Mouse (Mus musculus): Measurements from ENCODE around the gene Plek2. TPM values are rescaled to one million over a fixed set of nuclear protein-coding genes. Genes with fewer than 3 reads are reported as not detected.
A peak's percentile ranks its signal among the peaks of the same experiment; 100 is the strongest.

Plek2 gene
- polyA plus RNA-seq, 1 experiment from 2014 or later, result 3.6 TPM

GRCm38 (mm10) chr12:78861496-78862253 is 45.1 kb downstream of the Plek2 start, which contains the start of the genes Atp6v1d and Eif2s1:
Gene Atp6v1d (minus strand): TSS chr12:78861638.
Gene Eif2s1 (plus strand): TSS chr12:78861819.
- ATAC-seq (ENCODE audit: low FRiP score, low TSS enrichment), result peak; percentile 100
- under 1% methylated on average over 55 of the region's 55 CpGs for WGBS
- H3K27ac ChIP-seq (ENCODE audit: low read depth, low read length), result peak within 1 kb of the TSS; percentile 93

GRCm38 (mm10) chr12:78860921-78861495 is 45.8 kb downstream of the Plek2 start:
- Histone ChIP-seq H3K27ac (ENCODE audit: low read depth, low read length) (peak overlapping the region; percentile 62; the same call in 1 of the 2 replicates), H3K4me3 (ENCODE audit: low read length) (peak overlapping the region; percentile 90), H3K36me3 (ENCODE audit: control insufficient read depth, insufficient read depth, low read length) (peaks cover 8% of the 10 kb centered on the region; the same call in 1 of the 2 replicates), H3K27me3 (ENCODE audit: control insufficient read depth, insufficient read depth, low read length) (no peaks in the 10 kb centered on the region), H3K4me1 (ENCODE audit: control insufficient read depth, insufficient read depth, low read length) (peaks cover 11% of the 10 kb centered on the region), H3K9me3 (ENCODE audit: control insufficient read depth, low read length) (no peaks in the 10 kb centered on the region), H3K9ac (ENCODE audit: low read depth, low read length) (peak overlapping the region; percentile 81), H3K4me2 (replicated peaks; ENCODE audit: low read depth, low read length) (peak overlapping the region; percentile 89)
- ATAC-seq (ENCODE audit: low FRiP score, low TSS enrichment), result peak; percentile 3; the same call in 1 of the 2 replicates
- 1% methylated on average over 30 of the region's 30 CpGs for WGBS

More at GRCm38 (mm10) chr12:78861496-78862253, 45.1 kb downstream of the Plek2 start, which contains the start of the genes Atp6v1d and Eif2s1:
- Histone ChIP-seq H3K36me3 (ENCODE audit: control insufficient read depth, insufficient read depth, low read length) (peaks cover 3% of the 10 kb centered on the region; the same call in 1 of the 2 replicates), H3K4me2 (replicated peaks; ENCODE audit: low read depth, low read length) (peak within 1 kb of the TSS; percentile 89), H3K9me3 (ENCODE audit: control insufficient read depth, low read length) (no peaks in the 10 kb centered on the region), H3K9ac (ENCODE audit: low read depth, low read length) (peak within 1 kb of the TSS; percentile 92), H3K4me1 (ENCODE audit: control insufficient read depth, insufficient read depth, low read length) (peaks cover 11% of the 10 kb centered on the region), H3K27me3 (ENCODE audit: control insufficient read depth, insufficient read depth, low read length) (no peaks in the 10 kb centered on the region), H3K4me3 (ENCODE audit: low read length) (peak within 1 kb of the TSS; percentile 90)

GRCm38 (mm10) chr12:78848246-78848645 is 58.5 kb downstream of the Plek2 start:
- Histone ChIP-seq H3K9me3 (ENCODE audit: control insufficient read depth, low read length) (no peaks in the 10 kb centered on the region), H3K27ac (ENCODE audit: low read depth, low read length) (no peak overlapping the region), H3K36me3 (ENCODE audit: control insufficient read depth, insufficient read depth, low read length) (peaks cover 28% of the 10 kb centered on the region), H3K27me3 (ENCODE audit: control insufficient read depth, insufficient read depth, low read length) (no peaks in the 10 kb centered on the region), H3K4me2 (replicated peaks; ENCODE audit: low read depth, low read length) (no peak overlapping the region), H3K4me3 (ENCODE audit: low read length) (no peak overlapping the region), H3K4me1 (ENCODE audit: control insufficient read depth, insufficient read depth, low read length) (no peaks in the 10 kb centered on the region), H3K9ac (ENCODE audit: low read depth, low read length) (no peak overlapping the region)
- no peak for ATAC-seq (ENCODE audit: low FRiP score, low TSS enrichment)
- 88% methylated on average over 4 of the region's 4 CpGs for WGBS

- Histone ChIP-seq H3K9ac (ENCODE audit: low read depth, low read length) (no peak overlapping the region), H3K4me3 (ENCODE audit: low read length) (no peak overlapping the region), H3K4me2 (replicated peaks; ENCODE audit: low read depth, low read length) (no peak overlapping the region), H3K27me3 (ENCODE audit: control insufficient read depth, insufficient read depth, low read length) (no peaks in the 10 kb centered on the region), H3K9me3 (ENCODE audit: control insufficient read depth, low read length) (no peaks in the 10 kb centered on the region), H3K27ac (ENCODE audit: low read depth, low read length) (no peak overlapping the region), H3K36me3 (ENCODE audit: control insufficient read depth, insufficient read depth, low read length) (peaks cover 54% of the 10 kb centered on the region), H3K4me1 (ENCODE audit: control insufficient read depth, insufficient read depth, low read length) (no peaks in the 10 kb centered on the region)
- 97% methylated on average over 1 of the region's 1 CpGs for WGBS
- no peak for ATAC-seq (ENCODE audit: low FRiP score, low TSS enrichment)
Measured at GRCm38 (mm10) chr12:78842429-78842828, 64.3 kb downstream of the Plek2 start.

- Histone ChIP-seq H3K27ac (ENCODE audit: low read depth, low read length) (no peak overlapping the region), H3K9me3 (ENCODE audit: control insufficient read depth, low read length) (no peaks in the 10 kb centered on the region), H3K36me3 (ENCODE audit: control insufficient read depth, insufficient read depth, low read length) (peaks cover 59% of the 10 kb centered on the region), H3K4me3 (ENCODE audit: low read length) (no peak overlapping the region), H3K27me3 (ENCODE audit: control insufficient read depth, insufficient read depth, low read length) (no peaks in the 10 kb centered on the region), H3K4me1 (ENCODE audit: control insufficient read depth, insufficient read depth, low read length) (no peaks in the 10 kb centered on the region), H3K9ac (ENCODE audit: low read depth, low read length) (no peak overlapping the region), H3K4me2 (replicated peaks; ENCODE audit: low read depth, low read length) (no peak overlapping the region)
- no peak for ATAC-seq (ENCODE audit: low FRiP score, low TSS enrichment)
- WGBS, result 93% methylated on average over 4 of the region's 4 CpGs
Measured at GRCm38 (mm10) chr12:78839906-78840305, 66.9 kb downstream of the Plek2 start.

Other genes with a start within 250 kb of the Plek2 start
- gene Fam71d, start 215.4 kb downstream of the Plek2 start, polyA plus RNA-seq (2014; fragmentation: Nextera tagmentation; extraction: Ambion mirVana), result 0.28 TPM in 1 of 2 replicates, not detected in the other
- gene Mpp5, start 158.1 kb downstream of the Plek2 start, polyA plus RNA-seq (2014; fragmentation: Nextera tagmentation; extraction: Ambion mirVana), result 21.9 and 23.1 TPM in 2 replicates
- gene Atp6v1d, start 45.3 kb downstream of the Plek2 start, polyA plus RNA-seq (2014; fragmentation: Nextera tagmentation; extraction: Ambion mirVana), result 65.2 and 81.8 TPM in 2 replicates
- 245 and 270 TPM in 2 replicates for gene Eif2s1, start 45.1 kb downstream of the Plek2 start, polyA plus RNA-seq (2014; fragmentation: Nextera tagmentation; extraction: Ambion mirVana)
- 2.3 and 2.9 TPM in 2 replicates for gene Tmem229b, start 100.7 kb upstream of the Plek2 start, polyA plus RNA-seq (2014; fragmentation: Nextera tagmentation; extraction: Ambion mirVana)
- gene Plekhh1, start 122.2 kb upstream of the Plek2 start, polyA plus RNA-seq (2014; fragmentation: Nextera tagmentation; extraction: Ambion mirVana), result 5.3 and 7.9 TPM in 2 replicates
- gene Pigh, start 182.7 kb upstream of the Plek2 start, polyA plus RNA-seq (2014; fragmentation: Nextera tagmentation; extraction: Ambion mirVana), result 27.1 and 36.4 TPM in 2 replicates
- 17.5 and 18.0 TPM in 2 replicates for gene Arg2, start 223.8 kb upstream of the Plek2 start, polyA plus RNA-seq (2014; fragmentation: Nextera tagmentation; extraction: Ambion mirVana)

Measured in kidney, embryonic 14.5 days (tissue).